Mouse (Mus musculus) MEL (cell line): Measurements from ENCODE around the gene Gm21834. TPM values are rescaled to one million over a fixed set of nuclear protein-coding genes. Genes with fewer than 3 reads are reported as not detected.

Experiments
- DNase-seq: peaks from one replicate; pipeline ENCODE4 v3.0.0; 2011; ENCODE audit warnings: low read depth, low spot score
- H3K27ac ChIP-seq: 2 replicates; pipeline ENCODE4 v1.5.1; 2012; ENCODE audit warnings: low read depth, mild to moderate bottlenecking, control low read depth, low read length, moderate library complexity; ENCODE audit not compliant: control insufficient read depth
- H3K27me3 ChIP-seq, 2 experiments: fragments of 150-350 bp in 1 of 2; sonication (generic) in 1 of 2; 2 replicates each; pipeline ENCODE4 v1.6.1; 2012; ENCODE audit warnings: low read length in 2 of 2, mild to moderate bottlenecking in 2 of 2, improper control_type of control experiment in 1 of 2, moderate library complexity in 1 of 2; ENCODE audit not compliant: insufficient read depth in 2 of 2, control insufficient read depth in 1 of 2
- H3K36me3 ChIP-seq, 2 experiments: 2 replicates each; pipeline ENCODE4 v1.6.1; 2012 to 2014; ENCODE audit warnings: low read length in 2 of 2, improper control_type of control experiment in 1 of 2, inconsistent platforms in 1 of 2, mild to moderate bottlenecking in 1 of 2; ENCODE audit not compliant: insufficient read depth in 2 of 2, control insufficient read depth in 1 of 2
- H3K4me1 ChIP-seq, 2 experiments: fragments of 150-350 bp in 1 of 2; sonication (generic) in 1 of 2; 2 replicates each; pipeline ENCODE4 v1.6.1; 2012; ENCODE audit warnings: low read length in 2 of 2, improper control_type of control experiment in 1 of 2, mild to moderate bottlenecking in 1 of 2; ENCODE audit not compliant: insufficient read depth in 2 of 2, control insufficient read depth in 1 of 2
- H3K4me3 ChIP-seq, 2 experiments: fragments of 150-350 bp in 1 of 2; sonication (generic) in 1 of 2; 2 replicates each; pipeline ENCODE4 v1.5.1; 2012; ENCODE audit warnings: low read depth in 2 of 2, low read length in 2 of 2, mild to moderate bottlenecking in 2 of 2, moderate library complexity in 2 of 2, control low read depth in 1 of 2, improper control_type of control experiment in 1 of 2; ENCODE audit not compliant: control insufficient read depth in 1 of 2, insufficient read depth in 1 of 2
- H3K79me2 ChIP-seq: 2 replicates; pipeline ENCODE4 v1.6.1; 2012; ENCODE audit warnings: mild to moderate bottlenecking, low read length, moderate library complexity; ENCODE audit not compliant: control insufficient read depth, poor library complexity, insufficient read depth
- H3K9ac ChIP-seq: 2 replicates; pipeline ENCODE4 v1.6.1; 2012; ENCODE audit warnings: low read depth, mild to moderate bottlenecking, control low read depth, low read length, moderate library complexity; ENCODE audit not compliant: control insufficient read depth, poor library complexity, severe bottlenecking
- H3K9me3 ChIP-seq: fragments of 150-350 bp; sonication (generic); replicated peaks from 2 replicates; pipeline ENCODE4 v1.6.1; 2012; ENCODE audit warnings: mild to moderate bottlenecking, low read length, improper control_type of control experiment, moderate library complexity; ENCODE audit not compliant: insufficient read depth
- ELF1 ChIP-seq: IDR thresholded peaks from 2 replicates; pipeline ENCODE4 v1.6.1; 2014; ENCODE audit warnings: low read depth, mild to moderate bottlenecking, inconsistent platforms, low read length, improper control_type of control experiment, moderate library complexity
- KAT2A ChIP-seq: conservative IDR thresholded peaks from 2 replicates; pipeline ENCODE4 v1.6.1; 2012; ENCODE audit warnings: low read depth, low read length, improper control_type of control experiment, inconsistent platforms
- MAX ChIP-seq: IDR thresholded peaks from 2 replicates; pipeline ENCODE4 v1.6.1; 2011; ENCODE audit warnings: low read length, improper control_type of control experiment
- MXI1 ChIP-seq: IDR thresholded peaks from 2 replicates; pipeline ENCODE4 v1.6.1; 2011; ENCODE audit warnings: mild to moderate bottlenecking, low read depth, low read length, improper control_type of control experiment
- RAD21 ChIP-seq: IDR thresholded peaks from 2 replicates; pipeline ENCODE4 v1.6.1; 2011; ENCODE audit warnings: mild to moderate bottlenecking, low read depth, low read length, improper control_type of control experiment
- TBP ChIP-seq: IDR thresholded peaks from 2 replicates; pipeline ENCODE4 v1.8.0; 2011; ENCODE audit warnings: low read depth, low read length, improper control_type of control experiment
- polyA plus RNA-seq, 2 experiments: library from polyadenylated mRNA; stranded (reverse) in 1 of 2; unstranded in 1 of 2; fragments of >175 nt in 1 of 2; fragments of >200 nt in 1 of 2; gene quantifications; 2 replicates each; pipeline versions ENCODE4 v1.2.1 to v1.2.4; 2012; ENCODE audit warnings: low replicate concordance in 2 of 2, low read depth in 1 of 2; ENCODE audit not compliant: insufficient read length in 2 of 2, insufficient read depth in 1 of 2, missing spikeins in 1 of 2
- total RNA-seq: library from RNA; depleted of rRNA; stranded (reverse); fragments of 300-350 nt; gene quantifications from 2 replicates; pipeline ENCODE4 v1.2.3, GENCODE M21; 2012; rRNA removed

Gm21834 gene
- total and polyA plus RNA-seq, 3 experiments: not detected

- no peak for DNase-seq
- Histone ChIP-seq H3K36me3 (no peaks in the 10 kb centered on the region), H3K4me3 (no peak overlapping the region), H3K27me3 (no peaks in the 10 kb centered on the region), H3K4me1 (no peaks in the 10 kb centered on the region), H3K27ac (no peak overlapping the region), H3K9me3 (no peaks in the 10 kb centered on the region)
- TF ChIP-seq TBP (no peak), MXI1 (no peak), KAT2A (no peak), ELF1 (no peak), RAD21 (no peak), MAX (no peak)
- TF ChIP-seq, all 39 proteins: peak for 0
- no peaks in the 10 kb centered on the region for H3K79me2 ChIP-seq
- no peak overlapping the region for H3K9ac ChIP-seq
Observed at GRCm38 (mm10) chr17:57694791-57695190, 47.2 kb downstream of the Gm21834 start.

Other genes with a start within 250 kb of the Gm21834 start
- not detected in 2 replicates for gene Vmn2r120, start 196.7 kb downstream of the Gm21834 start, total RNA-seq
- under 1 TPM in 1 of 2 experiments, not detected in 1; 0.04 TPM for gene Vmn2r120, start 196.7 kb downstream of the Gm21834 start, polyA plus RNA-seq
- not detected in 2 replicates for gene Cntnap5c, start 27.4 kb upstream of the Gm21834 start, total RNA-seq
- not detected for gene Cntnap5c, start 27.4 kb upstream of the Gm21834 start, polyA plus RNA-seq